In the genomic region with DNA sequence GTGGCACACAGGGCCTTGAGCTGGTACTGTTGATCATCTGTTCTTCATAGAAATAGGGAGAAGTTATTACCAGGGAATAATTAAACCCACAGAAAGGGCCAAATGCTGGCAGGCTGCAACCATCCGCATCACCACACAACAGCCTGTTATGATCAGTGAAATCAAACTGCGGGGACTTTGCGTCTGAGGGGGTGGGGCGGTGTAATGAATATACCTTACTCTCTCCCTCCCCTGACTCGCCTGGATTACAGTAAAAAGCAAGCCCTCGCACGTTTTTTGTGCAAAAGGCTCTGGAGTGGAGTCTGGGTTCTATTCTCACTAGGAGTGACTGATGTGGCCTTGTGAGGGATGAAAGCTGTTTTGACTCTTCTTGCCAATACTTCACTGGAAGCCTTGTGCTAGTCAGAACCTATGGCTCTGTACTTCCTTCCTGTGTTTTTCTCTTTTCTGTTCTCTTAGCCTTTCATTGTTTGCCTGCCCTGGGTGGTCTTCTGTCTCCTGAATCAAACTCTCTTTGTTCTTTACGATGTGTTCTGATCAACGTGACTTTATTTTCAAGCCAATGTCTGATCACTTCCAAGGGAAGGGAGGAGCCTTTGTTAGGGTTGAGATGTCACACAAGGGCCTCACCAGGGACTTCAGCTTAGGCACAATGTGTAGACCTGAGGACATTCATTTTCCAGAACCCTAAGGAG, we compare ENCODE assay signal across 9 mouse cellular contexts.
DNase-seq lines count a peak whose midpoint lies in the region; ATAC-seq and TF ChIP-seq lines count a peak whose summit lies in the region.
"Had no signal": no experiment of that assay in that cellular context is flagged by ENCODE, and none has a peak within 500 bp of the region (broad histone marks: within the 10 kb centered on the region; RNA-seq: fewer than 3 reads in every experiment).

No protein-coding gene starts in this region.

- no peak overlapping the region for H3K4me3 ChIP-seq in kidney, embryonic 16.5 days (ENCODE audit: low read length)
- no peak overlapping the region for H3K4me3 ChIP-seq in kidney, adult 2 months (ENCODE audit: insufficient read depth, low read depth, low read length)
- H3K4me3 ChIP-seq in embryonic facial prominence, embryonic 10.5 days: no peak overlapping the region
- no peak overlapping the region for H3K4me3 ChIP-seq in forebrain, postnatal 0 days (ENCODE audit: low read depth, low read length)
- no peak overlapping the region for H3K4me3 ChIP-seq in limb, embryonic 12.5 days (replicated peaks)

- ATAC-seq in kidney, embryonic 16.5 days (ENCODE audit: low FRiP score, low TSS enrichment): peak; percentile 61; the same call in 1 of the 2 replicates
- peak; percentile 62; the same call in 1 of the 2 replicates for ATAC-seq in forebrain, postnatal 0 days
- ATAC-seq in limb, embryonic 12.5 days (ENCODE audit: insufficient number of reproducible peaks, insufficient read depth, low FRiP score, low TSS enrichment, low read depth): no peak; the same call in 1 of the 2 replicates

- H3K4me2 ChIP-seq in kidney, embryonic 16.5 days (replicated peaks; ENCODE audit: low read depth, low read length): no peak overlapping the region
- H3K4me2 ChIP-seq in forebrain, postnatal 0 days (ENCODE audit: low read depth): no peak overlapping the region
- no peak overlapping the region for H3K4me2 ChIP-seq in limb, embryonic 12.5 days

- H3K27me3 ChIP-seq in kidney, embryonic 16.5 days (ENCODE audit: insufficient read depth, low read length): no peaks in the 10 kb centered on the region
- no peaks in the 10 kb centered on the region for H3K27me3 ChIP-seq in kidney, adult 2 months (replicated peaks; ENCODE audit: control insufficient read depth, insufficient read depth, low read length)
- peaks cover 18% of the 10 kb centered on the region; the same call in 1 of the 2 replicates for H3K27me3 ChIP-seq in embryonic facial prominence, embryonic 10.5 days (replicated peaks; ENCODE audit: low read depth, poor library complexity, severe bottlenecking)
- H3K27me3 ChIP-seq in forebrain, postnatal 0 days (ENCODE audit: insufficient read depth, low read length): no peaks in the 10 kb centered on the region
- 0 out of 2 replicates have a peak, but pooled peaks cover 3% of the 10 kb centered on the region for H3K27me3 ChIP-seq in limb, embryonic 12.5 days

- no peak for DNase-seq in kidney, adult 2 months
- no peak for DNase-seq in embryonic facial prominence, embryonic 10.5 days (ENCODE audit: low spot score)
- peak; percentile 45 for DNase-seq in forebrain, postnatal 0 days
- no peak for DNase-seq in urinary bladder, postnatal 14 days (ENCODE audit: low spot score)
- no peak for DNase-seq in testis, postnatal 10 days (ENCODE audit: low spot score)
- DNase-seq in cerebellum, postnatal 25 days: no peak
- DNase-seq: gastrocnemius, postnatal 36 days had no signal

- no peak for TF ChIP-seq CTCF in kidney, adult 2 months (conservative IDR thresholded peaks at IDR 0.05; ENCODE audit: insufficient read depth, insufficient read length, low read depth, low read length)
- TF ChIP-seq CTCF in forebrain, postnatal 0 days (IDR thresholded peaks at IDR 0.05; ENCODE audit: low read depth): no peak

- no peak overlapping the region for H3K9ac ChIP-seq in kidney, embryonic 16.5 days (replicated peaks; ENCODE audit: low read length)
- H3K9ac ChIP-seq in forebrain, postnatal 0 days: no peak overlapping the region
- H3K9ac ChIP-seq in limb, embryonic 12.5 days (replicated peaks): no peak overlapping the region

- H3K9me3 ChIP-seq in kidney, embryonic 16.5 days (ENCODE audit: low read length): no peaks in the 10 kb centered on the region
- H3K9me3 ChIP-seq in embryonic facial prominence, embryonic 10.5 days: no peaks in the 10 kb centered on the region
- H3K9me3 ChIP-seq in forebrain, postnatal 0 days (ENCODE audit: low read length): no peaks in the 10 kb centered on the region
- H3K9me3 ChIP-seq in limb, embryonic 12.5 days: no peaks in the 10 kb centered on the region

- H3K4me1 ChIP-seq in kidney, embryonic 16.5 days (ENCODE audit: insufficient read depth, low read length): peaks cover 14% of the 10 kb centered on the region
- no peaks in the 10 kb centered on the region for H3K4me1 ChIP-seq in kidney, adult 2 months (ENCODE audit: control insufficient read depth, insufficient read depth, low read length)
- H3K4me1 ChIP-seq in embryonic facial prominence, embryonic 10.5 days: peaks cover 35% of the 10 kb centered on the region
- H3K4me1 ChIP-seq in forebrain, postnatal 0 days (ENCODE audit: insufficient read depth): peaks cover 14% of the 10 kb centered on the region
- peaks cover 16% of the 10 kb centered on the region for H3K4me1 ChIP-seq in limb, embryonic 12.5 days (replicated peaks)

- 32% methylated on average over 9 of the region's 9 CpGs for WGBS in kidney, embryonic 16.5 days
- WGBS in kidney, adult 2 months: 50% methylated on average over 9 of the region's 9 CpGs
- 45% methylated on average over 9 of the region's 9 CpGs for WGBS in embryonic facial prominence, embryonic 10.5 days
- WGBS in forebrain, postnatal 0 days: 26% methylated on average over 9 of the region's 9 CpGs
- 40% methylated on average over 9 of the region's 9 CpGs for WGBS in limb, embryonic 12.5 days

- TF ChIP-seq POLR2A in kidney, adult 2 months (IDR thresholded peaks at IDR 0.05; ENCODE audit: low read depth, low read length): no peak

- no peaks in the 10 kb centered on the region for H3K36me3 ChIP-seq in kidney, embryonic 16.5 days (ENCODE audit: insufficient read depth, low read length)
- H3K36me3 ChIP-seq in kidney, adult 2 months (ENCODE audit: control insufficient read depth, insufficient read depth, low read length): no peaks in the 10 kb centered on the region
- no peaks in the 10 kb centered on the region for H3K36me3 ChIP-seq in embryonic facial prominence, embryonic 10.5 days (replicated peaks)
- H3K36me3 ChIP-seq in forebrain, postnatal 0 days (ENCODE audit: insufficient read depth): no peaks in the 10 kb centered on the region
- H3K36me3 ChIP-seq in limb, embryonic 12.5 days: no peaks in the 10 kb centered on the region

- H3K27ac ChIP-seq in kidney, embryonic 16.5 days (ENCODE audit: low read length): peak overlapping the region; percentile 38
- H3K27ac ChIP-seq in kidney, adult 2 months (ENCODE audit: insufficient read depth, low read depth, low read length): no peak overlapping the region
- peak overlapping the region; percentile 32; the same call in 1 of the 2 replicates for H3K27ac ChIP-seq in embryonic facial prominence, embryonic 10.5 days (replicated peaks)
- 0 out of 2 replicates have a peak overlapping the region, but pooled peaks have one; percentile 35 for H3K27ac ChIP-seq in forebrain, postnatal 0 days (ENCODE audit: low read depth, low read length)
- peak overlapping the region; percentile 50; the same call in 1 of the 2 replicates for H3K27ac ChIP-seq in limb, embryonic 12.5 days
